Mouse (Mus musculus) brain, embryonic 14.5 days (tissue): ENCODE data around the gene Gm12166.

ENCODE experiments used
- CTCF ChIP-seq: fragments of 200-500 bp; IDR thresholded peaks from 2 replicates; pipeline ENCODE4 v1.5.1; 2012; ENCODE audit warnings: inconsistent platforms, mild to moderate bottlenecking, moderate library complexity, borderline replicate concordance; ENCODE audit not compliant: insufficient read depth, insufficient read length; ENCODE audit errors: extremely low read depth
- POLR2A ChIP-seq: fragments of 200-500 bp; IDR thresholded peaks from 2 replicates; pipeline ENCODE4 v1.6.1; 2012; ENCODE audit warnings: mild to moderate bottlenecking, inconsistent platforms, borderline replicate concordance; ENCODE audit not compliant: poor library complexity, insufficient read depth, insufficient read length, severe bottlenecking; ENCODE audit errors: extremely low read depth

- TF ChIP-seq CTCF (no peak), POLR2A (no peak)
Measured at GRCm38 (mm10) chr11:46069408-46070003, 17.4 kb upstream of the Gm12166 start.
